Mouse (Mus musculus) stomach, postnatal 0 days (tissue): ENCODE data around the gene Spdye4b. TPM values are rescaled to one million over a fixed set of nuclear protein-coding genes. Genes with fewer than 3 reads are reported as not detected.
A peak's percentile ranks its signal among the peaks of the same experiment; 100 is the strongest.

Experiments used
- ATAC-seq: fragments of 200-750 bp; cut with Nextera tagmentation; 2 replicates; pipeline ENCODE4 v1.8.0; 2017; ENCODE audit not compliant: low FRiP score, low TSS enrichment
- DNase-seq: peaks from one replicate; pipeline ENCODE4 v3.0.0-alpha.2; 2016; ENCODE audit warnings: low spot score
- H3K27ac ChIP-seq: fragments of 300-500 bp; sonication (generic); replicated peaks from 2 replicates; pipeline ENCODE4 v1.5.1; 2014; ENCODE audit warnings: mild to moderate bottlenecking, control low read depth
- H3K27me3 ChIP-seq: fragments of 300-500 bp; sonication (generic); 2 replicates; pipeline ENCODE4 v1.6.1; 2014; ENCODE audit warnings: low read length; ENCODE audit not compliant: control insufficient read depth, insufficient read depth
- H3K36me3 ChIP-seq: fragments of 300-500 bp; sonication (generic); 2 replicates; pipeline ENCODE4 v1.6.1; 2014; ENCODE audit warnings: low read length, mixed read lengths; ENCODE audit not compliant: control insufficient read depth, insufficient read depth
- H3K4me1 ChIP-seq: fragments of 300-500 bp; sonication (generic); replicated peaks from 2 replicates; pipeline ENCODE4 v1.6.1; 2014; ENCODE audit warnings: antibody characterized with exemption; ENCODE audit not compliant: control insufficient read depth, insufficient read depth
- H3K4me2 ChIP-seq: fragments of 300-500 bp; sonication (generic); replicated peaks from 2 replicates; pipeline ENCODE4 v1.6.1; 2014; ENCODE audit warnings: low read depth, mild to moderate bottlenecking, control low read depth, moderate library complexity
- H3K4me3 ChIP-seq: fragments of 300-500 bp; sonication (generic); 2 replicates; pipeline ENCODE4 v1.5.1; 2014; ENCODE audit warnings: low read depth, low read length, control low read depth
- H3K9ac ChIP-seq: fragments of 300-500 bp; sonication (generic); 2 replicates; pipeline ENCODE4 v1.6.1; 2014; ENCODE audit warnings: mild to moderate bottlenecking, low read length, control low read depth, mixed read lengths
- H3K9me3 ChIP-seq: fragments of 300-500 bp; sonication (generic); 2 replicates; pipeline ENCODE4 v1.6.1; 2016; ENCODE audit warnings: low read length; ENCODE audit not compliant: control insufficient read depth
- CTCF ChIP-seq: IDR thresholded peaks from 2 replicates; pipeline ENCODE4 v1.5.1; 2016; ENCODE audit warnings: antibody characterized with exemption, low read depth, mild to moderate bottlenecking, moderate library complexity
- EP300 ChIP-seq: optimal IDR thresholded peaks from 2 replicates; pipeline ENCODE3; 2016; ENCODE audit warnings: antibody characterized with exemption
- WGBS: fragments of 180-500 bp; shearing (Covaris S2); extraction: QIAGEN DNeasy Blood & Tissue Kit; methylation state at CpG from one replicate; pipeline ENCODE4 v1.1.7; 2014; 5-methylcytosine and 5-hydroxymethylcytosine counted together
- polyA plus RNA-seq: library from polyadenylated mRNA; unstranded; fragments of >200 nt; fragmentation: Nextera tagmentation; extraction: Ambion mirVana; gene quantifications from 2 replicates; pipeline ENCODE4 v1.2.1, GENCODE M21; 2015

Gene Spdye4b
- polyA plus RNA-seq, 1 experiment from 2014 or later, result not detected

DNA sequence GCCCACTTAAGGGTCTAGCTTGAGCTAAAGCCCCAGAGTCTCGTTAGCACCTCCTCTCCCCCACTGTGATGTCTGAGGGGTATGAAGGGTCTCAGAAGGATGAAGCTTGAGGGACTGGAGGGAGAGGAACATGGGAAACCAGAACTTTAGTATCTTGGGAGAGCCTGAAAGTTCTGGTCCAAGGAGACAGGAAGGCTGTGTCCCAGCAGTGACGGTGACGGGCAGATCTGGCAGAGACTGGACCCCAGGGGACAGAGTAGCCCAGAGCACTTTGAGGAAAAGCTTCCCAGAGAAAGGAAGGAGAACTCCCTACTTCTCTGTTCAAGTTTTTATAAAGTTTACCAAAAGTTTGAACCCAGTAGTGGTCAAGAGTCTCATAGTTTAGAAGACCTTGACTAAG is 33.3 kb upstream of the Spdye4b start, which contains the start of gene Olfr718-ps1:
TSS of gene Olfr718-ps1 (minus strand) at position 101 of the 400 bp plus-strand sequence.
- TF ChIP-seq EP300, result no peak
- TF ChIP-seq CTCF, result no peak
- Histone ChIP-seq H3K27me3 (no peaks in the 10 kb centered on the region), H3K4me2 (no peak within 1 kb of the TSS), H3K4me3 (no peak within 1 kb of the TSS), H3K27ac (no peak within 1 kb of the TSS), H3K9ac (no peak within 1 kb of the TSS), H3K4me1 (no peaks in the 10 kb centered on the region), H3K9me3 (no peaks in the 10 kb centered on the region), H3K36me3 (no peaks in the 10 kb centered on the region)
- DNase-seq (no peak), ATAC-seq (no peak)
- WGBS, result 71% methylated on average over 3 of the region's 3 CpGs

- Histone ChIP-seq H3K9ac (no peak overlapping the region), H3K4me2 (no peak overlapping the region), H3K9me3 (no peaks in the 10 kb centered on the region), H3K4me3 (no peak overlapping the region), H3K27me3 (no peaks in the 10 kb centered on the region), H3K27ac (no peak overlapping the region), H3K36me3 (no peaks in the 10 kb centered on the region), H3K4me1 (no peaks in the 10 kb centered on the region)
- 80% methylated on average over 5 of the region's 5 CpGs for WGBS
- ATAC-seq (no peak), DNase-seq (no peak)
- TF ChIP-seq EP300 (no peak), CTCF (no peak)
These were observed 32.2 kb upstream of the Spdye4b start for GRCm38 (mm10) chr5:143148661-143149060.

GRCm38 (mm10) chr5:143149536-143149935 is 31.3 kb upstream of the Spdye4b start:
- H3K4me1 ChIP-seq, result no peaks in the 10 kb centered on the region
- no peak overlapping the region for H3K9ac ChIP-seq
- 92% methylated on average over 2 of the region's 2 CpGs for WGBS
- DNase-seq, result no peak
- H3K27ac ChIP-seq, result no peak overlapping the region
- H3K4me2 ChIP-seq, result no peak overlapping the region
- no peak for ATAC-seq
- H3K9me3 ChIP-seq, result no peaks in the 10 kb centered on the region
- no peaks in the 10 kb centered on the region for H3K36me3 ChIP-seq
- TF ChIP-seq EP300, result no peak
- TF ChIP-seq CTCF, result peak; percentile 18; the same call in 1 of the 2 replicates
- no peak overlapping the region for H3K4me3 ChIP-seq
- H3K27me3 ChIP-seq, result no peaks in the 10 kb centered on the region

DNA sequence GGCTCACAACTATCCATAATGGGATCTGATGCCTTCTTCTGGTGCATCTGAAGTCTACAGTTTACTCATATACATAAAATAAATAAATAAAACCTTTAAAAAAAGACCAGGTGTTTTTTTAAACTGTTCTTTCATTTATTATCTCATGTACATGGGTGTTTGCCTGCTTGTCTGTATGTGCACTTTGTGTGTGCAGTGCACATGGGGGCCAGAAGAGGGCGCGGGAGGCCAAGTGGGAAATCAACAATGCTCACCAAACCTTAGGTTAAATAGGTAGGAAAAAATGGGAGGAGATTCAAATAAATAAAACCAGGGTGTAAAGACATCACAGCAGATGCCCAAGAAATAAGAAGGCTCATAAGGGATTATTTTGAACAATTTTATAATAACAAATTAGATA is 30.8 kb upstream of the Spdye4b start:
- H3K4me2 ChIP-seq, result no peak overlapping the region
- TF ChIP-seq CTCF (no peak), EP300 (no peak)
- 74% methylated on average over 2 of the region's 2 CpGs for WGBS
- H3K9ac ChIP-seq, result no peak overlapping the region
- no peak overlapping the region for H3K27ac ChIP-seq
- DNase-seq (no peak), ATAC-seq (no peak)
- H3K4me1 ChIP-seq, result no peaks in the 10 kb centered on the region
- H3K9me3 ChIP-seq, result no peaks in the 10 kb centered on the region
- H3K4me3 ChIP-seq, result no peak overlapping the region
- H3K36me3 ChIP-seq, result no peaks in the 10 kb centered on the region
- H3K27me3 ChIP-seq, result no peaks in the 10 kb centered on the region

- WGBS, result 90% methylated on average over 10 of the region's 10 CpGs
- H3K9me3 ChIP-seq, result no peaks in the 10 kb centered on the region
- H3K4me1 ChIP-seq, result no peaks in the 10 kb centered on the region
- H3K36me3 ChIP-seq, result no peaks in the 10 kb centered on the region
- H3K27me3 ChIP-seq, result no peaks in the 10 kb centered on the region; the same call in 1 of the 2 replicates
- TF ChIP-seq CTCF (no peak), EP300 (no peak)
- ATAC-seq (no peak), DNase-seq (no peak)
- no peak overlapping the region for H3K9ac ChIP-seq
- no peak overlapping the region for H3K4me2 ChIP-seq
- no peak overlapping the region for H3K4me3 ChIP-seq
- no peak overlapping the region for H3K27ac ChIP-seq
These were observed 27.1 kb upstream of the Spdye4b start for GRCm38 (mm10) chr5:143153756-143154155.

DNA sequence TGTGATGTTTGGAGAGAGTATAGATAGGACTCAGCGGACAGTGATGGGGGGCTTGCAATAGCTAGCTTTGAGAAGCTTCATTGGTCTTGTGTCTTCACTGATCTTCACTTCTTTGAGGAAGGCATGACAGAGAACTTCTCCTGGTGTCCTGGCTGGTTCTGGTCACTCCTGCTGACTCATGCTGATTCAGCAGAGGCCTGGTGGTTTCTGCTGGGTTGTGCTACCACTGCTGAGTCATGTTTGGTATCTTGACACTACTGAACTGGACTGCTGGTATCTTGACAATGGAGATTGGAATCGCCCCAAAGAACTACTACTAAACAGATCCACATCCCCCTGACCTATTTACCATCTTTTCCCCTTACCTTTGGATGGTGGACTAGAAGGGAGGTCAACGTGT is 25.3 kb upstream of the Spdye4b start:
- no peak overlapping the region for H3K4me2 ChIP-seq
- H3K4me1 ChIP-seq, result no peaks in the 10 kb centered on the region
- 89% methylated on average over 3 of the region's 3 CpGs for WGBS
- no peaks in the 10 kb centered on the region for H3K9me3 ChIP-seq
- TF ChIP-seq EP300, result no peak
- no peak for TF ChIP-seq CTCF
- ATAC-seq, result no peak
- H3K4me3 ChIP-seq, result no peak overlapping the region
- DNase-seq, result no peak
- no peaks in the 10 kb centered on the region for H3K36me3 ChIP-seq
- no peak overlapping the region for H3K27ac ChIP-seq
- H3K9ac ChIP-seq, result no peak overlapping the region
- no peaks in the 10 kb centered on the region; the same call in 1 of the 2 replicates for H3K27me3 ChIP-seq
